Mouse (Mus musculus): Measurements from ENCODE around the gene Fktn.

Gene Fktn

DNA sequence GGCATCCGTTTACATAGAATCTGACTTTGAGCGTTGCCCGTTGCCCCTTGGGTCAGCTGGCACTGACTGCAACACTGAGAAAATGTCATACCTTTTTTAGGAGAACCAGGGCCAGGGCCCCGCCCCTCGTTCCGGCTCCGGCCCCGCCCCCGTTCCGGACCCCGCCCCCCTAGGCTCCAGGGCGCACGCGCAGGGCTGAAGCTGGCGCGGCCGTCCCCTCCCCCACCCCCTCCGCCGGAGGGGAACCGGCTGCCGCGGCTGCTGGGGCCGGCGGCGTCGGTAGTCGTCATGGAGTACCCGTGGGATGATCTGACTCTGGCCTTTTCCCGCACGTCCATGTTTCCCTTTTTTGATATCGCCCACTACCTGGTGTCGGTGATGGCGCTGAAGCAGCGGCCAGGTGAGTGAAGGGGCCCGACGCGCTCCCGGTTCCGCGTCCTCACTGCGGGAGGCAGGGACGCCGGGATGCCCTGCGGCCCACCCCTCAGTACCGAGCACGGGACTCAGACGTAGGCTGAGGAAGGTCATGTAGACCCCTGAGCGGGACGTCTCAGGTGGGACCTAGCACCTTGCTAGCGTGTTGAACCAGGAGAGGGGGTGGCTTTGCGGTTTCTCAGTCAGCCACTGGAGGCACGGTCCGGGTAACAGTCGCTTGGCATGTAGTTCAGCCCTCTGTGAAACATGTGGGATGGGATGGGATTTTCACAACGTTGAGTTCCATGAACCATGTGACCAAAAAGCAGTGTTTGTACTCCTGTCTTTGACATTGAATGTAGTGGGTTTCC, 112.2 kb downstream of the Fktn start, which contains the start of gene Tmem38b:
Gene Tmem38b (plus strand): TSS at position 225 of the 785 bp plus-strand sequence.
- peak; percentile 85 for ATAC-seq (ENCODE audit: insufficient number of reproducible peaks, low FRiP score, low TSS enrichment)

DNA sequence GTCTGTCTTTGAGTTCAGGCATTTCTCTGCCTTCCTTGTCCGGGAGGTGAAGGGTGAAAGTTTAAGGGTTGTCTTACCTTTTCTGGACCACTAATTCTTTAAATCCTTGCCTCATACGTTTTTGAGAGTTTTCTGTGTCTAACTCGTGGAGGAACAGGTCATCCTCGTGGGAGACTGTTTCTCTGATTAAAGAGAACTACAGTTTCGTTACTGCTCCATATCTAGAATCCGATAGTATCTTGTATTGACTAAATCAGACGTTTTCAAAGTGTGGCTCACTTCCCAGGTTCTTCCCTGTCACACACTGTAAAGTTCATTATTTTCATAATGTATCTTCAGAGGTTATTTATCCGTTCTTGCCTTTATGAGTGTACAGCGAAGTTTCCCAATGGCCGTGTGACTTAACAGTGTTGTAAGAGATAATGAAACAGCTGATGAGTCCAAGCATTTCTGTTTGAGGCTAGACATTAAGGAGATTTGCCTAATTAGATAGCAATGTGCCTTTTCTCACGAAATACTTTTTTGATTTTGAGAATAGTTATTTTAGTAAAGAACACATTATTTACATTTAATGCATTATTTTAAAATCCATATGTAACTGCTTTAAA, 112.9 kb downstream of the Fktn start:
- ATAC-seq (ENCODE audit: insufficient number of reproducible peaks, low FRiP score, low TSS enrichment), result no peak
